Mouse (Mus musculus) neutrophil, adult 5-6 weeks (primary cell): ENCODE data around the gene 6030408B16Rik. TPM values are rescaled to one million over a fixed set of nuclear protein-coding genes. Genes with fewer than 3 reads are reported as not detected.

Experiments used
- ATAC-seq: fragments of 151-379, 151-347 bp; 2 replicates; pipeline ENCODE4 v1.8.0; 2017; ENCODE audit warnings: mild to moderate bottlenecking, moderate TSS enrichment; ENCODE audit not compliant: insufficient number of reproducible peaks, poor library complexity, low FRiP score, severe bottlenecking; ENCODE audit errors: extremely low read depth
- total RNA-seq: library from RNA; stranded (forward); fragments of 200-1000 nt; gene quantifications from 2 replicates; pipeline ENCODE4 v1.2.3, GENCODE M21; 2017

The 6030408B16Rik gene
- total RNA-seq, 1 experiment from 2014 or later = 0.70 TPM

GRCm38 (mm10) chr15:101336474-101337174, 43.6 kb downstream of the 6030408B16Rik start:
- no peak for ATAC-seq

- ATAC-seq = no peak
Measured at GRCm38 (mm10) chr15:101338359-101338758, 45.3 kb downstream of the 6030408B16Rik start.

DNA sequence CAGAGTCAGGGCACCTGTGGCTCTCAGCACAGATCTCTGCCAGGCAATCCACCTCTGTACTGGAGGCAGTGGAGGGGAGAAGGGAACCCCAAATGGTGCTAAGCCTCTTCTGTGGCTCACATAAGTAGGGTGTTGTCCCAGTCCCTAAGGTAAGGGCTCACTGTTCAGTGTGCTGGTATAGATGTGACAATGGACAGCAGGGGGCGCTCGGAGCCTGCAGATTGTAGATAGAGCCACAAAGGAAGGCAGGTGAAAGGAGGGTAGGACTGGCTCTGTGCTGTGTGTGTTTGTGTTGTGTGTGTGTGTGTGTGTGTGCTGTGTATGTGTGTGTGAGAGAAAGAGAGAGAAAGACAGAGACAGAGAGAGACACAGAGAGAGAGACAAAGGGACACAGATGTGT, 46.5 kb downstream of the 6030408B16Rik start:
- peak; percentile 77 for ATAC-seq

GRCm38 (mm10) chr15:101341797-101342515, 48.9 kb downstream of the 6030408B16Rik start:
- ATAC-seq = peak; percentile 65

Other genes starting within 250 kb of the 6030408B16Rik start
- gene Gm47841, start 245.8 kb upstream of the 6030408B16Rik start, total RNA-seq = not detected in 2 replicates
- gene Fignl2, start 214.6 kb upstream of the 6030408B16Rik start, total RNA-seq = 0.12 TPM in 1 of 2 replicates, not detected in the other
- gene Ankrd33, start 177.5 kb upstream of the 6030408B16Rik start, total RNA-seq = not detected in 2 replicates
- 2.7 and 6.1 TPM in 2 replicates for gene Acvrl1, start 164.7 kb upstream of the 6030408B16Rik start, total RNA-seq
- 22.0 and 23.1 TPM in 2 replicates for gene Acvr1b, start 119.1 kb upstream of the 6030408B16Rik start, total RNA-seq
- gene Grasp, start 69.0 kb upstream of the 6030408B16Rik start, total RNA-seq = 0.81 and 0.98 TPM in 2 replicates
- gene Nr4a1, start 38.9 kb upstream of the 6030408B16Rik start, total RNA-seq = 185 and 187 TPM in 2 replicates
- 61.0 and 68.8 TPM in 2 replicates for gene Atg101, start 8.9 kb upstream of the 6030408B16Rik start, total RNA-seq
- 31.7 and 34.7 TPM in 2 replicates for gene Krt80, start 77.0 kb downstream of the 6030408B16Rik start, total RNA-seq
- 8.6 and 9.6 TPM in 2 replicates for gene Krt7, start 117.8 kb downstream of the 6030408B16Rik start, total RNA-seq
- gene Krt87, start 145.6 kb downstream of the 6030408B16Rik start, total RNA-seq = not detected in 2 replicates
- not detected in 2 replicates for gene Krt88, start 154.5 kb downstream of the 6030408B16Rik start, total RNA-seq
- not detected in 2 replicates for gene Krt81, start 170.5 kb downstream of the 6030408B16Rik start, total RNA-seq
- 5.8 and 7.0 TPM in 2 replicates for gene Krt86, start 180.3 kb downstream of the 6030408B16Rik start, total RNA-seq
- 0.37 and 1.9 TPM in 2 replicates for gene Krt83, start 198.3 kb downstream of the 6030408B16Rik start, total RNA-seq
- not detected in 2 replicates for gene Gm49425, start 224.0 kb downstream of the 6030408B16Rik start, total RNA-seq
- not detected in 2 replicates for gene Krt84, start 239.6 kb downstream of the 6030408B16Rik start, total RNA-seq